Mouse (Mus musculus) cerebellum, adult 2 months (tissue): ENCODE data around the gene Epha10.

ENCODE experiments used
- CTCF ChIP-seq: fragments of 200-500 bp; IDR thresholded peaks from 2 replicates; pipeline ENCODE4 v1.5.1; 2011; ENCODE audit warnings: low read depth, mild to moderate bottlenecking, control low read depth, low read length, moderate library complexity, borderline replicate concordance; ENCODE audit not compliant: insufficient read depth
- POLR2A ChIP-seq: fragments of 200-500 bp; IDR thresholded peaks from 2 replicates; pipeline ENCODE4 v1.6.1; 2011; ENCODE audit warnings: low read length, control low read depth, borderline replicate concordance; ENCODE audit not compliant: insufficient read depth

DNA sequence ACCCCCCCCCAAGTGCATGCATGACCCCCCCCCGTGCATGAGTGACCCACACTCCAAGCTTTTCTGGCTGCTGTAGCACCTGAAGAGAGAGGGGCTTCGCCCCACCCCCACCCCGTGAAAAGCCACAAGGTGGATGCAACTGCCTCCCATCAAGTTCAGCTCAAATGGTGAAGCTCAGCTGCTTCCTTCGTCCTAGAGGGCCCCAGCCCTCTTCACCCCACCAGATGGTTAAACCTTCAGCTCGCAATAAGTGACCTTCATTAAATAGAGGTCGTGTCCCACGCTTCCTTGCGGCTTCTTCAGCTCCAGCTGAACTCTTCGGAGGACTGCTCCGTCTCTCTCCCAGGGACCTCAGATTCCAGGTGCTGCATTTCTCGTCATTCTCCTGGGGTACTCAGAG is at the start of gene Epha10:
- TF ChIP-seq CTCF = no peak
- TF ChIP-seq POLR2A = no peak
